Mouse (Mus musculus) lung, postnatal 25 days (tissue): ENCODE measurements at regions not wholly inside any gene's neighbourhood (a gene's known extent, or its start where the extent isn't known, plus 50 kb on each side); places are given as distances from the start of the nearest gene placed in this dataset.
"Not testable (repeated sequence)": the region's sequence is repeated elsewhere in the genome, so short reads cannot be mapped to it uniquely, and the experiment has no call there.

Experiments used
- DNase-seq: peaks from one replicate; pipeline ENCODE4 v3.0.0; 2022; ENCODE audit warnings: low spot score

GRCm38 (mm10) chr5:102123285-102123684 is 53.6 kb upstream of the Wdfy3 start:
- no peak for DNase-seq

DNA sequence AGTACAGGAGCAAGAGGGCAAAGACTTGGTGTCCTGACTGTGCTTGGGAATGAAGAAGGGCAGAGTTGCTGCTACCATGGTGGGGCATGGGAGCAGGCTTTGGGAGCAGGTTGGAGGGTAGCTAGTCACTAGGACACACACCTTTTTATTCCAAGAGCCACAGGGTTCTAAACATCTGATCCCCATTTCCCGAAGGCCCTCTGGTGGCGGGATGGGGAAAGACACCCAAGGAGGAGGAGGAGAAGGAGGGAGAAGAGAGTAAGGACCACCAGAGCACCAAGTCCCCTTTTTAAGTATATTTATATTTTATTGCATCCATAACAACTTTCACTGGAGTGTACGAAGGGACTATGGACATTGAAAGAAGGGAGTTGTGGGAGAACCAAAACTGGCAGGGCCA is 57.0 kb upstream of the Wdfy3 start:
- peak; percentile 2 for DNase-seq

GRCm38 (mm10) chr5:102147991-102148390 is 78.3 kb upstream of the Wdfy3 start:
- no peak for DNase-seq

GRCm38 (mm10) chr5:102149481-102150129 is 79.9 kb upstream of the Wdfy3 start:
- peak; percentile 52 for DNase-seq

GRCm38 (mm10) chr5:102159621-102160020 is 89.9 kb upstream of the Wdfy3 start:
- no peak for DNase-seq

DNA sequence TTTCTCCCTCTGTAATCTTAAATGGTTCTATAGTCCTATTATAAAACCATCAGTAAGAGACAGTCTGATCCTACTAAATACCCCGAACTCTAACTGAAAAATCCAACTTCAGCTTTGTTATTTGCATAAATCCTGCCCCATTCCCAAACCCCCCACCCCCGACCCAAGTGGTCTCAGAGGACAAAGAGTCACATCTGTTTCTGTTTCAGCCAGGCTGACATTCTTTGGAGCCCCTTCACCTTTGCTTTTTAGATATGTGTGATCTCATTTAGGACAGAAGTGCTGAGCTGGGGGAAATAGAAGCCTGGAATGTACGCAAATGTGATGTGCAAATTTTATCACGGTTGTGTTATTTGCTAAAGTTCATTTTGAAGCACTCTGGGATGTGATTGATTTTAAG is 98.3 kb upstream of the Wdfy3 start:
- no peak for DNase-seq

GRCm38 (mm10) chr5:102171808-102172207 is 102.1 kb upstream of the Wdfy3 start:
- DNase-seq = no peak

DNA sequence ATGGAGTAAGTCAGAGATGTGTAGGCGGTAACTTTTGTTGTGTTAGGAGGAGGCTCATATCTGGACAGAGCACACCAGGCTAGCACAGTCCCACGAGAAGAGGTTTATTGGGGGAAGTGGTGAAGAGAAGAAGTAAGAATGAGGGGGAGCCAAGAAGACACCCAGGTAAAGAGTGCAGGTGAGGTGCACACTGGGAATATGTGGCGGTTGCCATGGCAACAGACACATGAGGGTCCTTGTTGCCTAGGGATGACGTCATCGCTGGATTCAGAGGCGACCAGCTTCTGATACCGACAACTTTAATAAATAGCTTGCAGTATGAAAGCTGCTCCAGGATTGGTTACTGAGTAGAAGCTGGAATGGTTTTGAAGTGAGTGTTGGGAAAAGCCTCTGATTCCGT is 110.5 kb upstream of the Wdfy3 start:
- DNase-seq = no peak

GRCm38 (mm10) chr5:102188951-102189350 is 119.2 kb upstream of the Wdfy3 start:
- not testable (repeated sequence) for DNase-seq

GRCm38 (mm10) chr5:102206456-102206855 is 136.7 kb upstream of the Wdfy3 start:
- no peak for DNase-seq

- peak; percentile 72 for DNase-seq
These were observed 137.2 kb upstream of the Wdfy3 start for GRCm38 (mm10) chr5:102206953-102207352.

DNA sequence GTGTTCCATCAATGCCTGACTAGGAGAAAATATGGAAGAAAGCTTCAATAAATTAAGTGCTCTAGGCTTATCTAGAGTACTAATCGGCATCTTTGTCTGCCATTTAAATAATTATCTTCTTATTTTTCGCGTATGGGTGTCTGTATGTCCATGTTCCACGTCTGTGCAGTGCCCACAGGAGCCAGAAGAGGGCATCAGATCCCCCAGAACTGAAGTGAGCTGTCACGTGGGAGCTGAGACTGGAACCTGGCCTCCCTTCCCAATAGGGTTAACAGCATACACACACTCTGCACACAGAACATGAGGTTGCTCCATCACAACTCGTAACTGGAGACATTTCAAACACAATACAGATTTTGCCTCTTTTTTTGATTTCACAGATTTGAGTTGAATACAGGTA is 143.4 kb upstream of the Wdfy3 start:
- peak; percentile 16 for DNase-seq

DNA sequence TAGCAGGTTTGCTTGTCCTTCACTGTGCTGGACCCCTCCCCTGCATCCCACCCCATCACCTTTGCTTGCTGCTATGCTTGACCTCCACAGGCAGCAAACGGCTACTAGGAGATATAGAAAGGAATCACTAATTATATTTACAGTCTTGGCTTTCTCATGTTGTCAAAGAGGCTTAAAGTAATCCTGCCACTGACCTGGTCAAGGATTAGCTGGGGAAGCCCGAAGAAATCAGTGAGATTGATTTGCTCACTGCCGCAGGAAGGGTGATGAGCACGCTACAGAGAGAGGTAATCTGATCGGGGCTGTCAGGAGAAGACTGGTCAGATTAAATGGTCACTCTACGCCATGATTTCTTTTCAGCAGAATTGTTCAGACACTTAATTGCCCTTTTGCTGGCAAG is 157.4 kb upstream of the Wdfy3 start:
- DNase-seq = no peak

- no peak for DNase-seq
These were observed 172.9 kb upstream of the Wdfy3 start for GRCm38 (mm10) chr5:102242614-102243013.

- DNase-seq = no peak
These were observed 175.0 kb upstream of the Wdfy3 start for GRCm38 (mm10) chr5:102244706-102245105.

DNA sequence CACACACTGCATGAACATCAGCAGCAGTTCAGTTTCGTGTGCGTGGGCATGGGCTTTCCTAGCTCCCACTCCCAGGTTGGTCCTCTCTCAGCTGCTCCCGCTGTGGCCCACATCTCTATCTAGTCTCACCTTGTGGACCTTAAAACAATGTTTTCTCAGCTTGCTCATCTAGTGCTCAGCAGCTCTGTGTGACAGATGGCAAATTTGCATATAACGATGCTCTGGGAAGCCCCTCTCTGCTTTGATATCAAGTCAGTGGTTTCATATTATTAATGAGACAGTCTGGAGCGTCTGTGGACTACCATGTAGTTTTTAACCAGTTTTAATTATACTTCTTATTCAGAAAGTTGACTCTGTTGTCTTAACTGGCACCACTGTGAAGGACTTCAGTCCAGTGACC is 179.0 kb upstream of the Wdfy3 start:
- no peak for DNase-seq

GRCm38 (mm10) chr5:102251076-102251475 is 181.4 kb upstream of the Wdfy3 start:
- DNase-seq = no peak

GRCm38 (mm10) chr5:102253786-102254185 is 184.1 kb upstream of the Wdfy3 start:
- peak; percentile 3 for DNase-seq

GRCm38 (mm10) chr5:102257104-102257503 is 187.4 kb upstream of the Wdfy3 start:
- DNase-seq = no peak

- no peak for DNase-seq
These were observed 191.9 kb upstream of the Wdfy3 start for GRCm38 (mm10) chr5:102261621-102262020.

DNA sequence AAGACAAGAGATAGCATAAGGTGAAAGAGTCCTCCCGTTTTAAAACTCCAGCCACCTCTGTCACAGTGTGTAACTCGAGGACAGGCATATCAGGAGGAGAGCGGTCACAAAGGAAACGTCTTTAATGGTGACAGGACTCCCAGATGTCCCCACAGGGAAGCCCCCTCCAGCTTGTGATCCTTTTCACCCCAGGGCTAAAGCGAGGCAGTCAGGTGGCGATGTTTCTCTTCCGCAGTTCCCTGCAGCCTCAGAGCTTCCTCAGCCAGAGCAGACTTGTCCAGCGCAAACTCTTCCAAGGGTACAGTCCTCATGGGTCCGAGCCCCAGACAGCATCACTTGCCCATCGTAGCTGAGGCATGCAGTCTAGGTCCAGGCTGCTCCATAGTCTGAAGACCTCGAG is 196.7 kb upstream of the Wdfy3 start:
- no peak for DNase-seq

DNA sequence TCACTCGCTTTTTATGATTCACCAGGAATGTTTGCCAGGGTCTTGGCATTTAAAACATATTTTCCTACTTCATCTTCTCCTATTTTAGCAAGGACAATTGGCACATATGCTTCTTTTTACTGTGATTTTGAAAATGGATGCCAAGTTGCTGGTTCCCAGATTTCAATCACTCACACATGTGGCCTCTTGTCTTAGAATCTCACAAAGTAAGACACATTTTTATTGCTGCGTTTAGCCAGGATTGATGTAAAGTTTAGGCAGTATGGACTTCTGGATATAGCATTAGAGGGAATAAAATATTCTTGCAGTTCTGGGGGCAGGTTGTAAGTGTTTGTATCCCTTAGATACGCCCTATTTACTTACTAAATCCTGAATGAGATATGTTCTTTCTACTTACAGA is 197.4 kb upstream of the Wdfy3 start:
- no peak for DNase-seq

- no peak for DNase-seq
These were observed 199.5 kb upstream of the Wdfy3 start for GRCm38 (mm10) chr5:102269204-102269603.

DNA sequence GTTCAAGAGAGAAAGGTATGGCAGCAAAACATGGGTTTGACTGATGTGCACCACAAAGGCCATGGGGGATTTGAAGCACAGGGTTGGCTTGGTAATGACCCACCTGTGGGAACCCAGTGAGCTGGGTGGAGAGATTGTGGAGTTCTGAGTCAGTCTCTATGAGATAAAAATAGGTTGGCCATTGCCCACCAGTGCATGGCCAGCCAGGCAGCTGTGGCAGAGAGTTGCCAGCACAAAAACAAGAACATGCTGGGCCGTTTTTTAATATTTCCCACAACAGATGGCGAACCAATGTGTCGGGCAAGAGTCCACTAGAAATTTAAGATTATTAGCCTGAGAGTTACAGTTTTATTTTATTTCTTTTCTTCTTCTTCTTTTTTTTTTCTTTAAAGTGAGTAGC is 205.6 kb upstream of the Arhgap24 start:
- DNase-seq = no peak

DNA sequence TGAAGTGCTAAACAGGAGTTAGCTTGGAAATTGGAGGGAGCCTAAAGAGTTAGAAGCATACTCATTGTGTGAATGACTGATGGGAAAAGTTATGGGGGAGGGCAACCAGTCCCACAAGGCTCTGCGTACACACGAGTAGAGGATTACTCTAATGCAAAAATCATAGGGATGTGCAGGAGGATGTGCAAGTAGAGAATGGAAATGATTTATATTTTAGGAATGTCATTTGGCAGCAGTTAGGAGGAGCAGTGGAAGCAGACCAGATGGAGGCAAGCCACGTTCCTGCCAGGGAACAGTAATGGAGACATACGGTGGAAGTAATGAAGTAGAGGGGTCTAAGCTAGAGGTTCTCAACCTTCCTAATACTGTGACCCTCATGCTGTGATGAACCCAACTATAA is 194.1 kb upstream of the Arhgap24 start:
- DNase-seq = no peak
